Mouse (Mus musculus) lung, postnatal 0 days (tissue): ENCODE measurements around the gene Rps23. TPM values are rescaled to one million over a fixed set of nuclear protein-coding genes. Genes with fewer than 3 reads are reported as not detected.

Experiments used
- ATAC-seq: fragments of 200-750 bp; cut with Nextera tagmentation; 2 replicates; pipeline ENCODE4 v1.8.0; 2017; ENCODE audit warnings: moderate library complexity
- DNase-seq: peaks from one replicate; pipeline ENCODE4 v3.0.0-alpha.2; 2016; ENCODE audit warnings: low spot score
- H3K27ac ChIP-seq: fragments of 300-500 bp; sonication (generic); 2 replicates; pipeline ENCODE4 v1.5.1; 2014; ENCODE audit warnings: antibody characterized with exemption, mild to moderate bottlenecking, low read length, mixed read lengths
- H3K27me3 ChIP-seq: fragments of 300-500 bp; sonication (generic); replicated peaks from 2 replicates; pipeline ENCODE4 v1.6.1; 2014; ENCODE audit warnings: low read length, mixed read lengths; ENCODE audit not compliant: insufficient read depth
- H3K36me3 ChIP-seq: fragments of 300-500 bp; sonication (generic); 2 replicates; pipeline ENCODE4 v1.6.1; 2014; ENCODE audit warnings: low read length, mixed read lengths; ENCODE audit not compliant: insufficient read depth
- H3K4me1 ChIP-seq: fragments of 300-500 bp; sonication (generic); 2 replicates; pipeline ENCODE4 v1.6.1; 2014; ENCODE audit warnings: antibody characterized with exemption, low read depth, low read length, mixed read lengths; ENCODE audit not compliant: insufficient read depth
- H3K4me2 ChIP-seq: fragments of 300-500 bp; sonication (generic); replicated peaks from 2 replicates; pipeline ENCODE4 v1.6.1; 2014; ENCODE audit warnings: low read depth, mild to moderate bottlenecking, low read length, moderate library complexity, mixed read lengths
- H3K4me3 ChIP-seq: fragments of 300-500 bp; sonication (generic); 2 replicates; pipeline ENCODE4 v1.5.1; 2014; ENCODE audit warnings: low read depth, low read length
- H3K9ac ChIP-seq: fragments of 300-500 bp; sonication (generic); replicated peaks from 2 replicates; pipeline ENCODE4 v1.6.1; 2014; ENCODE audit warnings: low read depth, mild to moderate bottlenecking
- H3K9me3 ChIP-seq: fragments of 300-500 bp; sonication (generic); 2 replicates; pipeline ENCODE4 v1.6.1; 2016; ENCODE audit warnings: low read length, mixed read lengths
- CTCF ChIP-seq: IDR thresholded peaks from 2 replicates; pipeline ENCODE4 v1.5.1; 2016; ENCODE audit warnings: antibody characterized with exemption, mild to moderate bottlenecking
- EP300 ChIP-seq: IDR thresholded peaks from 2 replicates; pipeline ENCODE4 v1.6.1; 2016; ENCODE audit warnings: antibody characterized with exemption, mild to moderate bottlenecking, control low read depth
- WGBS: fragments of 180-500 bp; shearing (Covaris S2); extraction: QIAGEN DNeasy Blood & Tissue Kit; methylation state at CpG from one replicate; pipeline ENCODE4 v1.1.7; 2014; 5-methylcytosine and 5-hydroxymethylcytosine counted together
- polyA plus RNA-seq: library from polyadenylated mRNA; unstranded; fragments of >200 nt; fragmentation: Nextera tagmentation; extraction: Ambion mirVana; gene quantifications from 2 replicates; pipeline ENCODE4 v1.2.1, GENCODE M21; 2015

Gene Rps23
- polyA plus RNA-seq, 1 experiment from 2014 or later: 205 TPM

DNA sequence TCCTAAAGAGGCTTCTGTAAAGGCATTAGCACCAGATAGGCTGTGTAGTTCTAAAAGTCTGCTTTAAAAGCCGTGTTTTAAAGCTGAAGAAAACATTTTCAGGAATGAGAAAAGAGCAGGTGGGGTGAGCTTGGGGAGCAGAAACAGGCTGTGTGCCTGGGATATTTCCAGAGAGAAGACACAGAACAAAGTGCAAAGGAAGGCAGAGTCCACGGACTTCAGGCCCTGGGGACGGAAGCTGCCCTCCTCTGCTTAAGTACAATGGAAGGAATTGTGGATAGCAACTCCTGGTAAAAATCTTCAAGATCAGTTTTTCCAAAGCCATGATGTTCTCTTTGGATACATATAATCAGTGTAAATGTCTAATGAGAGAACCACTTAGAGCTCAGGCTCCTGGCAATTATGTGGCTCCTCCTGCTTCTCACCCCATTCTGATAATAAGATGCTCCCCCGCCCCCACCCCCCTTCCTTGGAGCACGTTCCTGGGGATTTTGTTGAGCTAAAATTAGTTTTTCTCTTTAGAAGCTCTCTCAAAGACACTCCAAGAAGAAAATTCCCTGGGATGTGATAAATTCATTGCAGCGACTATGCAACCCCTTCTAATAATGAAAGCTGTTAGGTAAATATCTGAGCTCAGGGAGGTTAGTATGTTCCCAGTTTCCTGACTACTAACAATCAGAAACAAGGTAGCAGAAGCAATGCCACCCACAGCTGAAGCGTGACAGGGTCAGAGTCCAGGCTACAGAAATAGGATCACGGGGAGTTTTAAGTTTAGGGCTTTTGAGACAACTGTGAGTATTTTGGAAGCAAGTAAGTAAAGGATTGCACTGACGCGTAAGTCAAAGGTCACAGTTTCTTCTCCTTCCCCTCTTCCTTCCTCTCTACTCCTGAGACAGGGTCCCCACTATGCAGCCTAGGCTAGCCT lies 40.3 kb downstream of the Rps23 start:
- H3K27me3 ChIP-seq: no peaks in the 10 kb centered on the region
- WGBS: 58% methylated on average over 10 of the region's 10 CpGs
- H3K36me3 ChIP-seq: no peaks in the 10 kb centered on the region
- no peak overlapping the region for H3K9ac ChIP-seq
- ATAC-seq: no peak
- no peak overlapping the region for H3K4me2 ChIP-seq
- H3K4me3 ChIP-seq: no peak overlapping the region
- no peak overlapping the region for H3K27ac ChIP-seq
- no peaks in the 10 kb centered on the region for H3K4me1 ChIP-seq
- no peaks in the 10 kb centered on the region for H3K9me3 ChIP-seq
- no peak for DNase-seq
- TF ChIP-seq EP300: no peak
- TF ChIP-seq CTCF: no peak

DNA sequence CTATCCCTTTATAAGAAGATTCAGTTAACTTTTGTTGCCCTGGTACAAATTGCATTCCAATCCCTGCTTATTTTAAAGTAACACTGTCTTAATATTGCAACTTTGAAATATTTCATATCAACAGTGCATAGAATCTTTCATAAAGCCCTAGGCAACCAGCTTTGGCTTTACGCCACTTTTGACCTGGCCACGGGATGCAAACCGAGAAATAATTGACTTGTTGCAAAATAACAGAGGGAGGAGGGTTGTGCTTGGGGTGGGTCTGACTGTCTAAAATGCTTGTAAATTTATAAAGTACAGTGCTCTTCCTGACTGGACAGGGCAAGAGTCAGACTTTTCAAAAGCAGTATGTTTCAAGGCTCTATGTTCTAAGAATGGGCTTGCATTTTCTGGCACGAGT lies 41.8 kb downstream of the Rps23 start:
- ATAC-seq: no peak
- TF ChIP-seq CTCF: no peak
- no peak for TF ChIP-seq EP300
- H3K9ac ChIP-seq: no peak overlapping the region
- no peak overlapping the region for H3K27ac ChIP-seq
- no peaks in the 10 kb centered on the region for H3K36me3 ChIP-seq
- 69% methylated on average over 4 of the region's 4 CpGs for WGBS
- H3K4me2 ChIP-seq: no peak overlapping the region
- no peaks in the 10 kb centered on the region for H3K27me3 ChIP-seq
- H3K4me3 ChIP-seq: no peak overlapping the region
- no peaks in the 10 kb centered on the region for H3K4me1 ChIP-seq
- no peaks in the 10 kb centered on the region for H3K9me3 ChIP-seq
- DNase-seq: no peak

DNA sequence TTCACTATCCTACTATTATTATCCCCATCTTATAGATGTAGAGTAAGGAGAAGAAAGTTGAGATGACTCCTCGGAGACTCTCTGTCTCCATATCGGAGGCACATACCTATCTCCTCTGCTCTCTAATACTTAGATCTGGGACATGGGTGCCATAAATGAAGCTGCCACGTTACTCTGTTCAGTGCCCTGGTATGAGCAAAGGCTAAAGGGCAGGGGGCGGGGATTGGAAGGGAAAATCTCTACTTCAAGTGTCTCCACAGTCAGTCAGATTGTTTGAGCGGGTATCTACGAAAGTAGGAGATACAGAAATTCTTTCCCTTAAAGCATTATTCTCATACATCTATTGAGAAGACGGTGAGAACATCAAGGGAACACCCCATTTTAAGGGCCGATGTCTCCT lies 43.2 kb downstream of the Rps23 start:
- Histone ChIP-seq H3K9ac (no peak overlapping the region), H3K27ac (no peak overlapping the region), H3K4me3 (no peak overlapping the region), H3K27me3 (no peaks in the 10 kb centered on the region), H3K4me1 (no peaks in the 10 kb centered on the region), H3K4me2 (no peak overlapping the region), H3K36me3 (no peaks in the 10 kb centered on the region), H3K9me3 (no peaks in the 10 kb centered on the region)
- TF ChIP-seq CTCF (no peak), EP300 (no peak)
- WGBS: 73% methylated on average over 8 of the region's 8 CpGs
- ATAC-seq (no peak), DNase-seq (no peak)

DNA sequence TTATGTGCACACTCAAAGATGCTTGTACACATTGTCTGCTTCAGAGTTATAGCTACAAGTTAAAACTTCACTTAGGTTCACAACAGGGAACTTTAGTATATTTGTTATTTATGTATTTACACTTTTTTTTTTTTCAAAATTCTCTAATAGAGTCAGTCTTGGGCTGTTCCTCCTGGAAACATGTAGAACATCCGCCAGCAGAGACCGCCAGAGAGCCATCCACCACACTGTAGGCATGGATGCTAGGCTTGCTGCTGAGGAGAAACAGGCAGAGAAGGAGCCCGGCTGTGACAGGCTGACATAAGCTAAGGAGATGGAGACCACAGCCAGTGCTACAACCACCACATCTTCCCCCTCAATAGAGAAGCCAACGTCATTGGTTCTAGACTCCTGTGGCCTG lies 44.7 kb downstream of the Rps23 start:
- H3K36me3 ChIP-seq: no peaks in the 10 kb centered on the region
- 12% methylated on average over 4 of the region's 4 CpGs for WGBS
- no peaks in the 10 kb centered on the region for H3K4me1 ChIP-seq
- TF ChIP-seq CTCF (peak; percentile 92), EP300 (no peak)
- H3K9me3 ChIP-seq: no peaks in the 10 kb centered on the region
- no peak overlapping the region for H3K4me2 ChIP-seq
- H3K4me3 ChIP-seq: no peak overlapping the region
- no peaks in the 10 kb centered on the region for H3K27me3 ChIP-seq
- DNase-seq: peak; percentile 79
- no peak overlapping the region for H3K27ac ChIP-seq
- no peak overlapping the region for H3K9ac ChIP-seq
- peak; percentile 81 for ATAC-seq

DNA sequence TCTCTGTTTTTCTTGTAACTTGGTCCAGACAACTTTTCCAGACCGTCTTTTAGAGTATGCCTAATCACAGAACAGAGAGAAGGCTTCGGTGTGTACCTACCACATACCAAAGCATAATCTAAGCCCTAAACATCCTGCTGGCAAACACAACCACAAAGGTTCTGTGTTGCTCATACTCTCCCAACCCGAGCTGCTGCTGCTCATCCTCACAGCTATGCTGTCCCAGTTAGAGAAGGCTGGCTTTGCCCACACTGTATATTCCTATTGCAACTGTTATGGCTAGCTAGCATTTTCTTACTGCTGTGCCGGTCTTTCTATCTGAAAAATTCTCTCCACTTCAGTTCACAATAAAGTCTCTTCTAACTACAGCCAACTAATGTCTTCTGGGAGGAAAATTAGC lies 46.2 kb downstream of the Rps23 start:
- H3K27ac ChIP-seq: no peak overlapping the region
- no peak overlapping the region for H3K4me3 ChIP-seq
- H3K9ac ChIP-seq: no peak overlapping the region
- TF ChIP-seq CTCF: no peak
- no peak for TF ChIP-seq EP300
- H3K9me3 ChIP-seq: no peaks in the 10 kb centered on the region
- no peaks in the 10 kb centered on the region for H3K27me3 ChIP-seq
- DNase-seq (no peak), ATAC-seq (no peak)
- H3K4me1 ChIP-seq: no peaks in the 10 kb centered on the region
- WGBS: 64% methylated on average over 4 of the region's 4 CpGs
- no peak overlapping the region for H3K4me2 ChIP-seq
- no peaks in the 10 kb centered on the region for H3K36me3 ChIP-seq

DNA sequence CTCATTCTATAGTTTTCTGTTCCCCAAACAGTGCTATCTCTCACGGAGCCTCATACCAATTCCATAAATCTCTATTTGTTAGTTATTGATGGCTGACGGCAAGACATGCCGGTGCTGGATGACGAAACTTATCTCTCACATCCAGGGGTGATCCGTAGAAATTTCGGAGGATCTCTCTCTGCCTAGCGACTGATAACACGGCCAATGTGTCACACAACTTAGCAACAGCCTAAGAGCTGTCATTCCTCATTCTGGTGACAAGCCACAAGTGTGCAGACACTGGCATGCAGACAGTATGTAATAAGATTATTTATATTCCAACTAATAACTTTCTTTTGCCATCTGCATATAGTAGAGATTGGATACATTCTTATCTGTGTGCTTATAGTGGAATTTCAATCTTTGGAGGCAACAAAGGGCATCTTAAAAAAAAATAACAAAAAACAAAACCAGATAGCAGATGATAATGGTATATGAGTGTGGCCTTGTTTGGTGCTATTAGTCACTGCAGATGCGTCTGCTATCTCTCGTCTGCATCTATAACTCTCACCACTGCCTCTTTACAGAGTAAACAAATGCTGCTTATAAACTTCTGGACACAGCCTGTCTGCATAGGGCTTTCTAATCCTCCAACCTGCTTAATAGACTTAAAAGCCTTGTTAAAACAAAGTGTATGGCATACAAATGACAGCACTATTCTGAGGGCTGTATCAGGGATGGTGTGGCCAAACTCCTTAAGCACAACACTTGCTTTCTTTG lies 47.7 kb downstream of the Rps23 start:
- no peak for ATAC-seq
- H3K27ac ChIP-seq: no peak overlapping the region
- TF ChIP-seq CTCF (no peak), EP300 (no peak)
- no peak for DNase-seq
- no peak overlapping the region for H3K4me2 ChIP-seq
- no peaks in the 10 kb centered on the region for H3K36me3 ChIP-seq
- no peaks in the 10 kb centered on the region for H3K4me1 ChIP-seq
- no peak overlapping the region for H3K4me3 ChIP-seq
- WGBS: 52% methylated on average over 10 of the region's 10 CpGs
- H3K27me3 ChIP-seq: no peaks in the 10 kb centered on the region
- no peaks in the 10 kb centered on the region for H3K9me3 ChIP-seq
- no peak overlapping the region for H3K9ac ChIP-seq
